In genomic region chr2:148039351-148040235, GRCm38 (mm10) we compare ENCODE assay signal across 10 mouse cellular contexts. TPM values are rescaled to one million over a fixed set of nuclear protein-coding genes. Genes with fewer than 3 reads are reported as not detected.
A peak's percentile ranks its signal among the peaks of the same experiment; 100 is the strongest.
DNase-seq lines count a peak whose midpoint lies in the region; ATAC-seq lines count a peak whose summit lies in the region.
"Had no signal": no experiment of that assay in that cellular context is flagged by ENCODE, and none has a peak within 500 bp of the region (broad histone marks: within the 10 kb centered on the region; RNA-seq: fewer than 3 reads in every experiment).

No protein-coding gene starts in this region.

- under 1% methylated on average over 53 of the region's 53 CpGs for WGBS in heart, embryonic 11.5 days (ENCODE audit: insufficient replicate concordance)
- under 1% methylated on average over 53 of the region's 53 CpGs for WGBS in forebrain, embryonic 16.5 days
- WGBS in liver, embryonic 11.5 days = 3% methylated on average over 52 of the region's 53 CpGs
- WGBS in midbrain, embryonic 15.5 days = under 1% methylated on average over 53 of the region's 53 CpGs

- H3K27me3 ChIP-seq in heart, embryonic 11.5 days (ENCODE audit: control insufficient read depth, insufficient read depth, low read length) = peaks cover 97% of the 10 kb centered on the region
- peaks cover 90% of the 10 kb centered on the region for H3K27me3 ChIP-seq in forebrain, embryonic 16.5 days (replicated peaks; ENCODE audit: control insufficient read depth, insufficient read depth, low read length)
- peaks cover 100% of the 10 kb centered on the region for H3K27me3 ChIP-seq in liver, embryonic 11.5 days (replicated peaks; ENCODE audit: control insufficient read depth, insufficient read depth, low read length)
- peaks cover 97% of the 10 kb centered on the region for H3K27me3 ChIP-seq in midbrain, embryonic 15.5 days (replicated peaks)

- no peak overlapping the region for H3K9ac ChIP-seq in heart, embryonic 11.5 days (ENCODE audit: low read depth, low read length)
- no peak overlapping the region for H3K9ac ChIP-seq in forebrain, embryonic 16.5 days (replicated peaks; ENCODE audit: low read depth, low read length)
- H3K9ac ChIP-seq in liver, embryonic 11.5 days (ENCODE audit: low read depth, low read length) = peak overlapping the region; percentile 55
- no peak overlapping the region for H3K9ac ChIP-seq in midbrain, embryonic 15.5 days
- H3K9ac ChIP-seq: neural tube, embryonic 12.5 days had no signal

- no peak overlapping the region for H3K27ac ChIP-seq in heart, embryonic 11.5 days (ENCODE audit: low read depth, low read length)
- no peak overlapping the region for H3K27ac ChIP-seq in forebrain, embryonic 16.5 days (ENCODE audit: low read length)
- H3K27ac ChIP-seq in liver, embryonic 11.5 days (ENCODE audit: low read depth, low read length) = peak overlapping the region; percentile 73
- H3K27ac ChIP-seq in midbrain, embryonic 15.5 days = peak overlapping the region; percentile 20
- H3K27ac ChIP-seq: kidney, postnatal 0 days; neural tube, embryonic 12.5 days had no signal

- 0 out of 2 replicates have a peak, but pooled peaks cover 3% of the 10 kb centered on the region for H3K4me1 ChIP-seq in heart, embryonic 11.5 days (ENCODE audit: control insufficient read depth, insufficient read depth, low read length)
- peaks cover 4% of the 10 kb centered on the region; the same call in 1 of the 2 replicates for H3K4me1 ChIP-seq in forebrain, embryonic 16.5 days (replicated peaks; ENCODE audit: control insufficient read depth, insufficient read depth, low read length)
- 0 out of 2 replicates have a peak, but pooled peaks cover 2% of the 10 kb centered on the region for H3K4me1 ChIP-seq in liver, embryonic 11.5 days (replicated peaks; ENCODE audit: control insufficient read depth, insufficient read depth, low read length)
- peaks cover 4% of the 10 kb centered on the region; the same call in 1 of the 2 replicates for H3K4me1 ChIP-seq in midbrain, embryonic 15.5 days
- H3K4me1 ChIP-seq: neural tube, embryonic 12.5 days had no signal

- ATAC-seq in heart, embryonic 11.5 days (replicated peaks; ENCODE audit: insufficient number of reproducible peaks, low FRiP score, low TSS enrichment) = no peak
- ATAC-seq in forebrain, embryonic 16.5 days = 0 out of 2 replicates have a peak, but pooled peaks have one; percentile 10
- 0 out of 2 replicates have a peak, but pooled peaks have one; percentile 16 for ATAC-seq in liver, embryonic 11.5 days (replicated peaks; ENCODE audit: low FRiP score)
- no peak for ATAC-seq in midbrain, embryonic 15.5 days (replicated peaks)

- peak overlapping the region; percentile 27 for H3K4me2 ChIP-seq in heart, embryonic 11.5 days
- H3K4me2 ChIP-seq in forebrain, embryonic 16.5 days (ENCODE audit: low read length) = no peak overlapping the region
- peak overlapping the region; percentile 41 for H3K4me2 ChIP-seq in liver, embryonic 11.5 days
- H3K4me2 ChIP-seq in midbrain, embryonic 15.5 days = no peak overlapping the region
- H3K4me2 ChIP-seq: neural tube, embryonic 12.5 days had no signal

- no peak for DNase-seq in heart, adult 9 months (ENCODE audit: low spot score in 2 of 2)
- peak; percentile 56 for DNase-seq in liver, embryonic 11.5 days (ENCODE audit: low spot score)
- no peak for DNase-seq in ovary, postnatal 14 days (ENCODE audit: low spot score)
- DNase-seq in spleen, postnatal 10 days (ENCODE audit: low spot score in 2 of 2) = no peak
- DNase-seq in adrenal gland, adult 8-10 months = no peak

- no peaks in the 10 kb centered on the region for H3K9me3 ChIP-seq in heart, embryonic 11.5 days (replicated peaks; ENCODE audit: control insufficient read depth, low read length)
- H3K9me3 ChIP-seq in forebrain, embryonic 16.5 days (ENCODE audit: control insufficient read depth, low read length) = no peaks in the 10 kb centered on the region
- H3K9me3 ChIP-seq in liver, embryonic 11.5 days (ENCODE audit: control insufficient read depth, low read length) = no peaks in the 10 kb centered on the region
- no peaks in the 10 kb centered on the region for H3K9me3 ChIP-seq in midbrain, embryonic 15.5 days
- H3K9me3 ChIP-seq: neural tube, embryonic 12.5 days had no signal

- peak overlapping the region; percentile 14; the same call in 1 of the 2 replicates for H3K4me3 ChIP-seq in heart, embryonic 11.5 days (ENCODE audit: low read depth, low read length)
- no peak overlapping the region for H3K4me3 ChIP-seq in forebrain, embryonic 16.5 days (replicated peaks; ENCODE audit: low read length)
- H3K4me3 ChIP-seq in liver, embryonic 11.5 days (ENCODE audit: low read depth, low read length) = peak overlapping the region; percentile 46
- H3K4me3 ChIP-seq in midbrain, embryonic 15.5 days = peak overlapping the region; percentile 5; the same call in 1 of the 2 replicates
- H3K4me3 ChIP-seq: neural tube, embryonic 12.5 days had no signal

- H3K36me3 ChIP-seq in heart, embryonic 11.5 days (ENCODE audit: control insufficient read depth, insufficient read depth, low read length) = no peaks in the 10 kb centered on the region
- no peaks in the 10 kb centered on the region for H3K36me3 ChIP-seq in forebrain, embryonic 16.5 days (ENCODE audit: control insufficient read depth, insufficient read depth)
- H3K36me3 ChIP-seq in liver, embryonic 11.5 days (ENCODE audit: control insufficient read depth, insufficient read depth, low read length) = no peaks in the 10 kb centered on the region
- no peaks in the 10 kb centered on the region for H3K36me3 ChIP-seq in midbrain, embryonic 15.5 days (replicated peaks)
- H3K36me3 ChIP-seq: neural tube, embryonic 12.5 days had no signal

RNA-seq across cellular contexts. Expression of gene Foxa2, which starts 7.2 kb away (rescaled TPM):
- 0.17 and 0.73 TPM in 2 replicates for polyA plus RNA-seq in heart, embryonic 11.5 days (2014; fragmentation: Nextera tagmentation; extraction: Ambion mirVana)
- 0.11 TPM in 1 of 2 replicates, not detected in the other for polyA plus RNA-seq in forebrain, embryonic 16.5 days (2015; fragmentation: Nextera tagmentation; extraction: Ambion mirVana)
- 8.8 and 10.5 TPM in 2 replicates for polyA plus RNA-seq in liver, embryonic 11.5 days (2014; fragmentation: Nextera tagmentation; extraction: Ambion mirVana)
- 5.2 and 6.1 TPM in 2 replicates for polyA plus RNA-seq in midbrain, embryonic 15.5 days (2015; fragmentation: Nextera tagmentation; extraction: Ambion mirVana)
- total RNA-seq in adrenal gland, adult 8-10 months (2022) = not detected
- polyA plus RNA-seq: kidney, postnatal 0 days had no signal

Comparison
In these comparisons a context has a peak if more than half of its experiments do, and no peak if none do; other contexts are left out.
1. ATAC-seq: peak in forebrain, embryonic 16.5 days (single experiment) and liver, embryonic 11.5 days (single experiment); none in heart, embryonic 11.5 days (single experiment) and midbrain, embryonic 15.5 days (single experiment).
2. H3K27ac ChIP-seq: peak in liver, embryonic 11.5 days (single experiment) and midbrain, embryonic 15.5 days (single experiment); none in heart, embryonic 11.5 days (single experiment) and forebrain, embryonic 16.5 days (single experiment).
3. H3K4me2 ChIP-seq: peak in heart, embryonic 11.5 days (single experiment) and liver, embryonic 11.5 days (single experiment); none in forebrain, embryonic 16.5 days (single experiment) and midbrain, embryonic 15.5 days (single experiment).